Mouse (Mus musculus) gastrocnemius, postnatal 4 days (tissue): Measurements from ENCODE around the gene Gtsf2. TPM values are rescaled to one million over a fixed set of nuclear protein-coding genes. Genes with fewer than 3 reads are reported as not detected.
A peak's percentile ranks its signal among the peaks of the same experiment; 100 is the strongest.
"Not testable (repeated sequence)": the region's sequence is repeated elsewhere in the genome, so short reads cannot be mapped to it uniquely, and the experiment has no call there.

Experiments used
- DNase-seq, 2 experiments: peaks; one replicate each; pipeline ENCODE4 v3.0.0; 2021 to 2022; ENCODE audit warnings: low spot score in 2 of 2, mixed read lengths in 2 of 2
- long read RNA-seq, 2 experiments: library from polyadenylated mRNA; stranded (forward); transcript quantifications; one replicate each; pipeline ENCODE4 v2.0.0; 2021
- total RNA-seq, 2 experiments: library from RNA; stranded (reverse); gene quantifications; 2 replicates each; pipeline ENCODE4 v1.2.3; 2021

Gene Gtsf2
- not detected for total RNA-seq
- long read RNA-seq, experiment 1, result 0 reads
- long read RNA-seq, experiment 2, result 0 reads

DNA sequence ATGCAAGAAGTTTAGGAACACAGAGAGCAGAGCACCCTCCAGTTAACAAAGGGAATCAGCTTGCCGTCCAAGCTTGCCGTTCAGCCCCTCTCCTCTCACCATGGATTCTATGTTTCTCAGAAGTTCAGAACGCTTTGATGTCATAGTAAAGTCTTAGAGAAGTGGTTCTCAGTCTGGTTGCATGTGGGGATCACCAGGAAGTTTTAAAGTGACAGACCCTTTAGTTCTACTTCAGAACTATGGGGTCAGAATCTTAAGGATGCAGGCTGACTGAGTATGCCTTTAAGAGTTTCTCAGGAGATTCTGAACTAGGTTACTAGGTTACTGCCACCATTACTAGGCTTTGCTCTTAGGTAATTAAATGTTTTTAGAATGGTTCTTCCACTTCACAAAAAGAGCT is at the start of gene Gtsf2:
Gene Gtsf2, minus strand, starts transcription at position 101 of the 400 bp plus-strand sequence.
- DNase-seq, result no peak

- no peak for DNase-seq
These were observed 48.2 kb upstream of the Gtsf2 start for GRCm38 (mm10) chr15:103496204-103497140.

DNA sequence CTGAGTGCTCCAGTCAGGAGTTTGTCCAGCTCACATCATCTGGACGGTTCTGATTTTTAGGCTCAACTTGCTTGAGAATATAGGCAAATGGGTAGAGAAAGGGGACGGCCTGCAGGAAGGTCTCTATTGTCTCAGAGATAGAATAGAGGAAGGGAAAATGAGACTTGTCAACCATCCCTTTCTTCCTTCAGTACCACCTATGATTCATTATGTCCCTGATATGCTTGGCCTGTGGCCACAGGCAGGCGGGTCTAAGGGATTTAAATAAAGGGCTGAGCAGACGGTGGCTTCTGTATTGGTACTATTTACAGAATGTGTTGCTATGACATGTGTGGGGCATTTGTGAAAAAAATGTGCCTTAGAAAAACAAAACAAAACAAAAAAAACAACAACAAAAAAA is 40.1 kb upstream of the Gtsf2 start:
- DNase-seq, result no peak

GRCm38 (mm10) chr15:103486658-103487057 is 38.4 kb upstream of the Gtsf2 start:
- no peak for DNase-seq

- DNase-seq, result no peak
These were observed 36.8 kb upstream of the Gtsf2 start for GRCm38 (mm10) chr15:103485106-103485505.

DNA sequence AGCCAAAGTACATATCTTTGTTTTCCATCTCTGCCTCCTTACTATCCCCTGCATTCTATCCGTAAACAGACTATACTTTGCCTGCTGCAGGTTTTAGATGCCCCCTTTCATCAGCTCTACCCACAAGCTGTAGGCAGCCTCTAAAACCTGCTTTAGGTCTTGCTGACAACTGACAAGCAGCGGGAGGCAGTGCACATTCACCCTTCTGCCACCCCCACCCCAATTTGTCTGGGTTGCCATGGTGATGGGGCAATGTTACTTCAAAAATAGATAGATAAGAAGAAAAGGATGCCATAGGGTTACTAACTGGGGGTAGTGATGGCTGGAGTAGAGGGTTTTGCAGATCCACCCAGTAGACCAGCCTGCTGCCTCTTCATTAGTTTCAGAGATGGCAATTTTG is 36.2 kb upstream of the Gtsf2 start:
- DNase-seq, result no peak

DNA sequence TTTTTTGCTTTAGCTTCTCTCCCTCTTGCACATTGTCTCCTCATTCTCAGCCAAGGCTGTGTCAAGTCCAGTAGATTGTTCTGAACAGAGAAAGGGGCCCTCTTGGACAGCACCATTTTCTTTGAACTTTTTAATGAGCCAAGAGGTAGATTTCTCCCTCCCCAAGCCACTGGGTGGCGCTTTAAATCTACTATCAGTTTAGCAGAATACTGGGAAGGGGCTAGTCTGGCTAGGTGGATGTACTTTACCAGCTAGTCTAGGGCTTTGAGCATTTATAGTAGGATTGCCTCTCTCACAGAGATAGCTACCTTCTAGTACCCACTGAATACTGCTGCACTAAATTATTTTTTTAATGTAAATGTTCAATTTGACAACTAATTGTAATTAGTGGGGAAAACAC is 34.2 kb upstream of the Gtsf2 start:
- DNase-seq, result no peak

DNA sequence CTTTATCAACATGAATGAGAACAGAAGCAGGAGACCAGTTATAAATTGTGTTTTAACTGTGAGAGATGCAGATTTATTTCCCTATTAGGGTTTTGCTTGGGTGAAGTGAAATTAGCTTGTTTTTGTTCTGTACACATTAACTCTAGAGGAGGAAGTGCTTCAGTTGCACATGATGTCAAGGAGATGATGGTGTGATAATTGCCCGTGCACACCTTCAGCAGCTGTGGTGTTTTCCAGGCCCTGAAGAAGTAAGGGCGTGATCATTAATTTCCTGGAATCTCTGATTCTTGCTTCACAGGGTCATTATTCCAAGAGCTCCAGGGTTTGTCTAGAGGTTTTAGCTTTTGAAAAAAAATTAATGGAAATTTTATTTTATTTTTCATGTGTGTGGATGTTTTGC is 31.9 kb upstream of the Gtsf2 start:
- DNase-seq, result no peak

GRCm38 (mm10) chr15:103479080-103479606 is 30.9 kb upstream of the Gtsf2 start:
- DNase-seq, result no peak

DNA sequence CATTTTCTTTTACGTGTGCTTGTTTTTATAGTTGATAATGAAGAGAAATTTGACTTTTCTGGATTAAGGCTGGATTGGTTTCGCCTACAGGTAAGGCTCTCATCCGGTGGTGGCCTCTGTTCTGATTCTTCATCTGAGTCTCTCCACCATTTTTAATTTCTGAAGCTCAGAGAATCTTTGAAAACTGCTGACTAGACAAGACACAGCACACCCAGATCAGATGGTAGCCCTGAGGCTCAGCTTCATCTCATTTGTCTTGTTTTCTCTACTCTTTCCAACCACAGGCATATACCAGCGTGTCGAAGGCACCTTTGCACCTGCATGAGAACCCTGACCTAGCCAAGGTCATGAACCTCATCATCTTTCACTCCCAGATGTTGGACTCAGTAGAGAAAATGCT is 25.5 kb upstream of the Gtsf2 start:
- DNase-seq, result no peak

DNA sequence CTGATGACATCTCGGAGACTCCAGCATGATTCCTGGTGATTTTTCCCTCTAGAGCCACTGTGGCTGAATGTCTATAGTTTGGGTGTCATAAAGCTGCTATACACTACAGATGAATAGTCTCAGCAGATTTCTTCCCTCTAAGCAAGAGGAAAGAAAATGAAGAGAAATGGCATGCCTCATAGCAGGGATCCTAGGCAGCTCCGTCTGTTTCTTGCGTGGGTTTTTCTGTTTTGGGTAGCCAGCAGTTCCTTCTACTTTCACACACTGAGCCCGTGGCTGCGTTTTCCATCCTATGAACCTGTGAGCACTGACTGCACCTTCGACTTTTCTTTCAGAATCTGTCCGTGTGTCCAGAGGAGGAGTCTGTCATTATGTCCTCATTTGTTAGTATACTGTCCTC is 24.9 kb upstream of the Gtsf2 start:
- DNase-seq, result no peak

DNA sequence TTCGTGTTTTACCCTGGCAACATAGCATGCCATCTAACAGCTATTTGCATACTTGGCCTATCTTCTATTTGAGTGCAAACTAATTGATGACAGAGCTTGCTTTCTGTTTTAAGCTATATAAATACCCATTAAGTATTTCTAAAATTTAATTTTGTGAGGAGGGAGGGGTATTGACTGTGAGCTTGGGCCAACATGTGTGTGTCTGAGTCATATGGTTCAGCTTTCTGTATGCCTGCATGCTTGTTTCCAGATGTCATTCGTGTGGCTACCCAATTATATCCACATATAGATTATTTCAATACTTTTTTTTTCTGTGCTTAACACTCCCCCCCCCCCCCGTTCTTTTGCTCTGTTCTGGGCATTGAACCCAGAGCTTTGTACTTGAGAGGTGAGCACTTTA is 24.0 kb upstream of the Gtsf2 start:
- no peak for DNase-seq

GRCm38 (mm10) chr15:103471488-103472194 is 23.4 kb upstream of the Gtsf2 start:
- no peak for DNase-seq

DNA sequence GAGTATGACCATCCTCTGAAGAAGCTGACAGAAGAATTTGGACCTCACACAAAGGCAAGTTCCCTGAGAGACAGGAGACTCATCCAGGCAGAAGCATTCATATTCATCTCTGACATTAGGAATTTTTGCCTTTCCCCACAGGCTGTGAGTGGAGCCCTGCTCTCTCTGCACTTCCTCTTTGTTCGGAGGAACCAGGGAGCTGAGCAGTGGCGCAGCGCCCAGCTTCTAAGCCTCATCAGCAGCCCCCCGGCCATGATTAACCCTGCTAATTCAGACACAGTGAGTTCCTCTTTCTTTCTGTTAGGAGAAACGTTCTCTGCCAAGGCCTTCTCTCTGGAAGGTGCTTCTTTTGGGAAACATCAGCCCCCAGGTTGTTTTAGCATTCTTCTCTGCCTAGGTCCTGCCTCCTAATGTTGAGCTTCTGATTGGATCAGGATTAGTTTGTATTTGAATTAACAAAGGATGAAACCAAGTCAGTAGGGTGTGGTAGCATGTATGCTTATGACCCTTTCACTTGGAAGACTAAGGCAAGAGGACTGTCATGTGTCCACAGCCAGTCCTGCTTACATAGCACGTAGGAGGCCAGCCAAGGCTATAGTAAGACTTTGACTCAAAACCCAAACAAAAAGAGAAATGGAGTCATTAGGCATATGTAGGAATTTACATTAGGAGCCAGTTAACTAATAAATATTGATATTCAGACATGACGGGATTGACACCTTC is 14.4 kb upstream of the Gtsf2 start:
- DNase-seq, result peak in 1 of 2 experiments; percentile 25

GRCm38 (mm10) chr15:103454449-103454848 is 6.2 kb upstream of the Gtsf2 start:
- no peak for DNase-seq

DNA sequence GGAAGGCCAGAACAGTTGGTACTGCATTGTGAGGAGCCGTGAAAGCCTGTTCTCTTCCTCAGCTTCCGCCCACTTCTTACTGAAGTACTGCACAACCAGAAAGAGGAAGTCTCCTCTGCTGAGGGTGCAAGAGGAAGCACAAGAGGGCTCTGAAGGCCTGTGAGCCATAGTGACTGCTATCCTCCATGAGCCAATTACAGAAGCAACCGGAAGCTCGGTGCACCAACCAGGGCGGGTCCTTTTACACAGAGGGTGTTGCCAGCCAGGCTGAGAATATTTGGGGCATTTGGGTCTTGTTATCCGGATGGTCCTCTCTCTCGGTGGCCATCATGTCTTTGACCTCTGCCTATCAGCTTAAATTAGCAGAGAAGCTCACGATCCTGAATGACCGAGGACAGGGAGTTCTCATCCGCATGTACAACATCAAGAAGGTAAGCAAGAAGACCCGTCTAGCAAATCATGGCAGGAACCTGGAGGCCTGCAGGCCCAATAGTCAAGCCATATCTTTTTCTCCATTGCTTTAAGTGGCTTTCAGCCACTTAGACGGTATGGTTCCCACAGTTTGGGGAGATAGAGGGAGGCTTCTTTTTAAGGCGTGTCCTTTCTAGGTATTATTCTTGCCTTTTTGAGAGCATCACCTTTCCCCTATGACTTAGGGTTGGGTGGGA is 5.4 kb upstream of the Gtsf2 start, which contains the start of gene Nckap1l:
Gene Nckap1l, plus strand, starts transcription at position 244 of the 668 bp plus-strand sequence.
- peak in 1 of 2 experiments; percentile 21 for DNase-seq

DNA sequence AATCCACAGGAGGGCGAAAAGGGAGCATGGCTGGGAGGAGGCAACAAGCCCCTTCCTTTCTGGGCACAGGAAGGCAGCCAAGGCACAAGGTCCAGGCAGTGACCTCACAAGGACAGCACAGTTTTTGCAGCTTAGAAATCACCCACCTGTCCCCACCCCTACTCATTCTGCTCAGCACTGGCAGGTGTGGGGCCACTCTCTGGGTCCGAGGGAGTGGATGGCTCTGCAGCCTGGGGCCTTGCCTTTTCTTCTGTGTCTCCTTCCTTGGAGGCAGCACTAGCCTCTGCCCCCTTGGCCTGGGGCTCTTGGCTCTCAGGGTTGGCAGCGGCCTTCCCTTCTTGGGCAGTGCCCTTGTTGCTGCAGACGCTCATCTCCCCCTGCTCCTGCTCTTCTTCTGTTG is 2.3 kb downstream of the Gtsf2 start:
- not testable (repeated sequence) for DNase-seq

DNA sequence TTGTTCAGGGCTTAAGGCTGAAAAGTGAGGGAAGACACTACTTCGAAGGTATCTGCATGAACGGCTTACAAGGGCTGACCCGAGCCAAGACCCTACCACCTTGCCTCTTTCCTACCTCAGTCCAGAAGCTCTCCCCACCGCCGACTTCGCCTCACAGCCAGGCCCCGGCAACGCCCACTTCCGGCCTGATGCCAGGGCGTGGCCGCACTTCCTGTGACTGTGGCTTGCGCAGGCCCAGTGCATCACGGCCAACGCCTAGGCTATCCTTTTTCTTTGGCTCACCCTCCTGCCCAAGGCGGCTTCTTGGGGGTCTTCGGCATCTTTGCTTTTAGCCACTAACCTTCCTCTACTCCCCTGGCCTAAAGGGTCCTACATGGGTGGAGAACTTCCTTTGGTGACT is 18.0 kb downstream of the Gtsf2 start, which contains the start of gene Gtsf1:
Gene Gtsf1, minus strand, starts transcription at position 230 of the 400 bp plus-strand sequence.
- DNase-seq, result peak in 1 of 2 experiments; percentile 18

DNA sequence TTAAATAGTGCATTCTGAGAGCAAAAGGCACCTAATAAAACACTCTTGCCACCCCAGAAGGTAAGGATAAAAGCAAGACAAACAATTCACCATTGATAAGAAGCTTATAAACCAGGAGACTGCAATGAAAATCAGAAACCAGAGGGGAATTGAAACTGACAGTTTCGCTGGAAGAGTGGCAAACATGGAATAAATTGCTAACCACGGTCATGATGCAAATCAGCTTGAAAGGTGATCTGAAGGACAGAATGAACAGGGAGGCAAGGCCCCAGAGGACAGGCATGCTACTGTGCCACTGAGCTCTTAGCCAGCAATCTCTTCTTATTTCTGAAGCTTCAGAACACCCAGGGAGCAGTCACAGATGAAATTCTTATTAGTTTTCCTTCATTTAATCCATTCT is 21.3 kb downstream of the Gtsf2 start:
- no peak for DNase-seq

- not testable (repeated sequence) for DNase-seq
These were observed 42.7 kb downstream of the Gtsf2 start for GRCm38 (mm10) chr15:103405586-103405985.
